Mouse (Mus musculus) hematopoietic stem cell, adult 5-6 weeks (primary cell): ENCODE data around the gene Agpat4. TPM values are rescaled to one million over a fixed set of nuclear protein-coding genes. Genes with fewer than 3 reads are reported as not detected.

Source experiments
- ATAC-seq, 2 experiments: fragments of 125-278 bp in 1 of 2; replicated peaks in 1 of 2; 2 replicates each; pipeline ENCODE4 v1.8.0; 2016 to 2017; ENCODE audit warnings: inconsistent platforms in 2 of 2, mild to moderate bottlenecking in 2 of 2, moderate number of reproducible peaks in 2 of 2, low read depth in 1 of 2, moderate TSS enrichment in 1 of 2; ENCODE audit not compliant: low FRiP score in 2 of 2, poor library complexity in 2 of 2, severe bottlenecking in 2 of 2, insufficient read depth in 1 of 2, low TSS enrichment in 1 of 2
- total RNA-seq: library from RNA; stranded (forward); fragments of 172-1452, 232-1000 nt; gene quantifications from 2 replicates; pipeline ENCODE4 v1.2.3, GENCODE M21; 2017

Agpat4 gene
- total RNA-seq, 1 experiment from 2014 or later, result 8.9 TPM

DNA sequence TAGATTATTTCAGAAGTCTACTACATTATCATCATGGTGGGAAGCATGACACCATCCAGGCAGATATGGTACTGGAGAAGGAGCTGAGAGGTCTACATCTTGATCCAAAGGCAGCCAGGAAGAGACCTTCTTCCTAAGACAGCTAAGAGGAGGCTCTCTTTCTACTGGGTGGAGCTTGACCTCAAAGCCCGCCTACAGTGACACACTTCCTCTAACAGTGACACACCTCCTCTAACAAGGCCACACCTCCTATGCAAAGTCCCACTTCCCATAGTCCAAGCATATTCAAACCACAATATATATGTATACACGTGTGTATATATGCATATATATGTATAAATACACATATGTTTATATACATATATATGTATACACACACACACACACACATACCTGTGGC is 32.5 kb downstream of the Agpat4 start:
- no peak for ATAC-seq

DNA sequence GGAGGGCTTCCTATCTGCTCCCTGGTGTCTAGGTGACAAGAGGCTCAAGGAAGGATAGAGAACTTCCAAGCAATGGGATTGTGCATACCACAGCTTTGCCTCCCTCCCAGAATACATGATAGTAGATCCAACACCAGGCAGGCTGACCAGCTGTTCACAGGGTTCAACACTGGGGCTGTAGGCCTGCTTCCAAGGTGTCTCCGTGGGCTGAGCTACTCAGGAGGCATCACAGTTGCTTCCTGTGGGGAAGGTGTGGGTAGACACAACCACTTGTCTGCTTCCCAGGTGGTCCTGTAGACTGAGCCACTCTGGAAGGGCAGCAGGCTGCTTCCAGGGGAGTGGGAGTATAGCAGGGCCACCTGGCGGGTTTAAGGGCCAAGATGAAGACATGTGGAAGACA is 35.8 kb downstream of the Agpat4 start:
- no peak for ATAC-seq

GRCm38 (mm10) chr17:12155236-12155635 is 36.7 kb downstream of the Agpat4 start:
- ATAC-seq, result no peak

GRCm38 (mm10) chr17:12155872-12156271 is 37.4 kb downstream of the Agpat4 start:
- no peak for ATAC-seq

- ATAC-seq, result no peak
These were observed 38.2 kb downstream of the Agpat4 start for GRCm38 (mm10) chr17:12156661-12157060.

DNA sequence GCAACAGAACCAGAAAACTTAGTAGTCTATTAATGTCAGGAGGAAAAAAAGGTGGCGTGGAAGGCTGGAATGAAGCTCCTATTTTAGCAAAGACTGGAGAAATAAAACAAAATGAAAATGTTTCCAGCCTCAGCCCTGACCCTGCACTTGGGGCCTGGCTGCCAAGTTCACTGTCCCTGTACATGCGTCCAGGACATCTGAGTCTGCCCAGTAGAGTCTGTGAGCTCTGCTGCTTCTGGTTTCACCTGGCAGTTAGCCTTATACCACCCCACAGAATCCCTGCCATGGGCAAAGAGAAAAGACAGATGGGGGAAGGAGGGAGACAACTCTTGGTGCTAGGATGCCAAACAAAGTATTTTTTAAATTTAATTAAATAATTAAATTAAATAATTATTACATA is 38.7 kb downstream of the Agpat4 start:
- no peak for ATAC-seq

DNA sequence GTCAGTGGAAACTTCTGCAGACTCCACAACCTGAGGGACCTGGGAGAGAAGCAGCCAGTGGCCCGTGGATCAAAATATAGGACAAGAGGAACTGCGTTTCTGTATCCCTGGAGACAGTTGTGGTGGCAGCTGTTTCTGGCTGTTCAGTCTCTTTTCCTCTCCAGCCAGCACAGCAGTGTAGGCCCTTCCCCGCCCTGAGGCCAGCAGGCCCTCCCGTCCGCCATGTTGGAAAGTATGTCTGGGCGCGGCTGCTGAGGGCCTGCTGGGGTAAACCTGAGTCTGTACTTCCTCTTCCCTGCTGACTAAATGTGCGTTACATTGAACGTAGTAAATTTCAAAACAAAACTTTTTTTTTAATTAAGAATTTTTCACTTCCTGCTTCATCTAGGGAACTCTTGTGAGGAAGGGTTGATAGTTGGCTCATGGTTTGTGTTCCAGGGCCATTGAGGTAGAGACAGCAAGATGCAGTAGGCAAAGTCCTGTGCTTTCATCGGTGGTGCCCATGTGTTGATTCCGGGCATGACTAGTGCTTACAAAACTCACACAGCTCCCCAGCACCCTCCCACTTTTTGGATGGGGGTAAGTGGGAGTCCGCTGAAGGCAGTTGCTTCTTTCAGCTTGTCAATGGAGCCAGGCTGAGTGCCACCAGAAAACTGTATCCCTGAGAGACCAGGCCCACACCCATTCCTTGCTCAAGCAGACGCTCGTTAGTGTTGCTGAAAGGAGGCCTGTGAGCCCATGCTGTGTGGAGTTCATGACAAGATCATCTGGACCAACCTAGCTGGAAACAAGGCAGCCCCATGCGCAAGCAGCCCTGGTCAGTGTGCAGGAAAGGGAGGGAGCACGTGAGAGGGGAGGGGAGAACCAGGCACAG is 40.9 kb downstream of the Agpat4 start:
- ATAC-seq, result peak in 1 of 2 experiments; percentile 33; a peak in 1 of 4 replicates

- ATAC-seq, result no peak
These were observed 41.5 kb downstream of the Agpat4 start for GRCm38 (mm10) chr17:12160061-12160421.

GRCm38 (mm10) chr17:12160540-12160939 is 42.0 kb downstream of the Agpat4 start:
- ATAC-seq, result no peak

GRCm38 (mm10) chr17:12160984-12161764 is 42.7 kb downstream of the Agpat4 start:
- ATAC-seq, result no peak

- no peak for ATAC-seq
These were observed 43.4 kb downstream of the Agpat4 start for GRCm38 (mm10) chr17:12161877-12162276.

DNA sequence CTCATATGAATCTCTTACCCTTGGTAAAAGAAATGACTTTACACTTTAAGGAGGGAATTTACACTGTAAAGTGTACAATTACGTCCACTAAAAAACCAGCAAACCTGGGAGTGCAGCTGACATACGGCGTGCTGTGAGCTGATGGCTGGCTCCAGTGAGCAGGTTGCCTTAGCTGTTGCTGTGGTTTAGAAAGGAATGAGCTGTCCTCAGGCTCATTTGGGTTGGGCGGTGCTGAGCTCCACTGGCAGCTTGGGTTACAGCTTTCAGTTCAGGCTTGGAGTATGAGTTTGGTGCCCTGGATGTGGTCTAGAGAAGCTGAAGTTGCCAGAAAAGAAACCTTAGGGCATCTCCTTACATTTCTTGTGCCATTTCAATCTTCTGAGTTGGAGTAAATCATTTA is 44.3 kb downstream of the Agpat4 start:
- peak; percentile 11 to 48; a peak in 1 of 4 replicates for ATAC-seq

GRCm38 (mm10) chr17:12163403-12163802 is 44.9 kb downstream of the Agpat4 start:
- no peak for ATAC-seq

DNA sequence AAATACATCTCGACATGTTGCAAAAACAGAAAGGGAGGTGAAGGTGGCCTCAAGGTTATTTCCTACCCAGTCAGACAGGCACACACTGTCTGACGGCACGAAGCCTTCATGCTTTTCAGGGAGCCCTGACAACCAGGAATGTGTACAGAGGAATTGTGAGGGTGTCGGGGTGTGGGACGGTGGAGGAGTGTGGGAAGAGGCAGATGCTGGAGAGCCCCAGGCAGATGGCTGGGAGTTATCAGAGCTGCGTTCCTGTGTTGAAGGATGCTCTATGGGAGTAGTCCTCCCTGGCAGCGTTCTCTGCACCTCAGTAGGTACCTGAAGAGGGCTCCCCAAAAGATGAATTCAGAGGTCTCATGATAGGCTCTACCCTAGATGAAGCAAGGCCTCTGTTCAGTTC is 45.4 kb downstream of the Agpat4 start:
- ATAC-seq, result no peak

- ATAC-seq, result no peak
These were observed 46.0 kb downstream of the Agpat4 start for GRCm38 (mm10) chr17:12164507-12164906.

- ATAC-seq, result peak; percentile 43 to 75; a peak in 3 of 4 replicates
These were observed 46.6 kb downstream of the Agpat4 start for GRCm38 (mm10) chr17:12165009-12165695.

DNA sequence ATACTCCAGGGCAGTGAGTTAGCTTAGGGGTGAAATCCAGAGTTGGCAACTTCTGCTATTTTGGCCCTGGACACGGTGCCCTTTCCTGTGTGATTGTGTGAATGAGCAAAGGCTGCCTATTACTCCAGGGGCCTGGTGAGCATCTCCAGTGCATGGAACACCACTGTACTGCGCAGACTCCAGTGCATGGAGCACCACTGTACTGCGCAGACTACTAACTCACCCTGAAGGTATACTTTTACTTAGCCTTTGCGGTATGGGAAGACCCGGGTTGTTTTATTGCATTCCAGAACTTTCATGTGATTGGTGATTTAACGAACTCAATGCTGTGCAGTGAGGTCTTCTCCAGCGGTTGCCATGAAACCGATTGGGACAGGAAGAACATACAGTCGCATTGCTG is 47.2 kb downstream of the Agpat4 start:
- ATAC-seq, result no peak

- no peak for ATAC-seq
These were observed 50.0 kb downstream of the Agpat4 start for GRCm38 (mm10) chr17:12168536-12168935.
